Mouse (Mus musculus) CD4-positive, CD25-positive, alpha-beta regulatory T cell, adult 4 months (primary cell): Measurements from ENCODE around the gene Tor1aip1. TPM values are rescaled to one million over a fixed set of nuclear protein-coding genes. Genes with fewer than 3 reads are reported as not detected.

Experiments used
- polyA plus RNA-seq, 2 experiments: library from polyadenylated mRNA; unstranded; fragments of 100-300 nt; shearing (Covaris generic); gene quantifications; one replicate each; pipeline ENCODE4 v1.2.1; 2017

Tor1aip1 gene
- polyA plus RNA-seq, 2 experiments from 2014 or later: 86.3 to 108 TPM

Other genes with a start within 250 kb of the Tor1aip1 start
- 10 to 100 TPM; 38.9 to 83.5 TPM for gene Qsox1, start 223.6 kb downstream of the Tor1aip1 start, polyA plus RNA-seq
- gene Cep350, start 63.2 kb downstream of the Tor1aip1 start, polyA plus RNA-seq: 10 to 100 TPM in 1 of 2 experiments, 1 to 10 TPM in 1; 8.1 to 14.1 TPM
- gene Tor1aip2, start 1.1 kb downstream of the Tor1aip1 start, polyA plus RNA-seq: 10 to 100 TPM; 38.3 to 43.9 TPM
- not detected for gene Fam163a, start 168.5 kb upstream of the Tor1aip1 start, polyA plus RNA-seq